Mouse (Mus musculus): ENCODE measurements at regions not wholly inside any gene's neighbourhood (a gene's known extent, or its start where the extent isn't known, plus 50 kb on each side); places are given as distances from the start of the nearest gene placed in this dataset.
A peak's percentile ranks its signal among the peaks of the same experiment; 100 is the strongest.

- Histone ChIP-seq H3K27ac (replicated peaks; ENCODE audit: low read depth, low read length) (no peak overlapping the region), H3K4me1 (ENCODE audit: control insufficient read depth, insufficient read depth, low read length) (peaks cover 10% of the 10 kb centered on the region), H3K4me3 (replicated peaks; ENCODE audit: low read length) (no peak overlapping the region), H3K27me3 (ENCODE audit: control insufficient read depth, insufficient read depth, low read length) (no peaks in the 10 kb centered on the region), H3K36me3 (ENCODE audit: control insufficient read depth, insufficient read depth, low read length) (no peaks in the 10 kb centered on the region), H3K9me3 (ENCODE audit: control insufficient read depth, low read length) (no peaks in the 10 kb centered on the region), H3K9ac (ENCODE audit: low read depth, low read length, severe bottlenecking) (no peak overlapping the region), H3K4me2 (replicated peaks; ENCODE audit: low read depth, low read length, severe bottlenecking) (no peak overlapping the region)
- no peak for ATAC-seq (ENCODE audit: low FRiP score, low read depth)
- TF ChIP-seq POLR2A (IDR thresholded peaks at IDR 0.05; ENCODE audit: borderline replicate concordance, extremely low read depth, insufficient read depth, insufficient read length): no peak
- DNase-seq (ENCODE audit: low spot score): no peak
- WGBS: 43% methylated on average over 1 of the region's 1 CpGs
These were observed 257.2 kb upstream of the Runx1 start for GRCm38 (mm10) chr16:93083142-93083541.

DNA sequence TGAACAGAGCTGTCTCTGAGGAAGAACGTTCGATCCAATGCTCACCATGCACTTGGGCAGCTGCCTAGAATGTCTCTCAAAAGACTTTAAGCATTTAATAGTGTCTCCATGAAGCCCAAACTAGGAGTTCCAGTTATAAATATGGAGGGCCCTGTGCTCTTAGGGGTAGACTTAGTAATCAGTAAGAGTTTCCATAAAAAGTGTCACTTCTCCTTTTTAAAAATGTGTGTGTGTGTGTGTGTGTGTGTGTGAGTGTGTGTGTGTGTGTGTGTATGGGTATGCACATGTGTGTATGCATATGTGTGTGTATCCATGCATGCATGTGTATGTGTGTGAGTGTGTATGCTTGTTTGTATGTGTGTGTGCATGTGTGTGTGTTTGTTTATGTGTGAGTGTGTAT lies 255.6 kb upstream of the Runx1 start:
- no peaks in the 10 kb centered on the region for H3K36me3 ChIP-seq (ENCODE audit: control insufficient read depth, insufficient read depth, low read length)
- peaks cover 10% of the 10 kb centered on the region for H3K4me1 ChIP-seq (ENCODE audit: control insufficient read depth, insufficient read depth, low read length)
- WGBS: 68% methylated on average over 2 of the region's 2 CpGs
- H3K27me3 ChIP-seq (ENCODE audit: control insufficient read depth, insufficient read depth, low read length): no peaks in the 10 kb centered on the region
- no peaks in the 10 kb centered on the region for H3K9me3 ChIP-seq (ENCODE audit: control insufficient read depth, low read length)
- DNase-seq (ENCODE audit: low spot score): no peak
- TF ChIP-seq POLR2A (IDR thresholded peaks at IDR 0.05; ENCODE audit: borderline replicate concordance, extremely low read depth, insufficient read depth, insufficient read length): no peak
- no peak overlapping the region for H3K27ac ChIP-seq (replicated peaks; ENCODE audit: low read depth, low read length)
- H3K4me3 ChIP-seq (replicated peaks; ENCODE audit: low read length): no peak overlapping the region
- H3K4me2 ChIP-seq (replicated peaks; ENCODE audit: low read depth, low read length, severe bottlenecking): no peak overlapping the region
- H3K9ac ChIP-seq (ENCODE audit: low read depth, low read length, severe bottlenecking): no peak overlapping the region
- ATAC-seq (ENCODE audit: low FRiP score, low read depth): no peak

DNA sequence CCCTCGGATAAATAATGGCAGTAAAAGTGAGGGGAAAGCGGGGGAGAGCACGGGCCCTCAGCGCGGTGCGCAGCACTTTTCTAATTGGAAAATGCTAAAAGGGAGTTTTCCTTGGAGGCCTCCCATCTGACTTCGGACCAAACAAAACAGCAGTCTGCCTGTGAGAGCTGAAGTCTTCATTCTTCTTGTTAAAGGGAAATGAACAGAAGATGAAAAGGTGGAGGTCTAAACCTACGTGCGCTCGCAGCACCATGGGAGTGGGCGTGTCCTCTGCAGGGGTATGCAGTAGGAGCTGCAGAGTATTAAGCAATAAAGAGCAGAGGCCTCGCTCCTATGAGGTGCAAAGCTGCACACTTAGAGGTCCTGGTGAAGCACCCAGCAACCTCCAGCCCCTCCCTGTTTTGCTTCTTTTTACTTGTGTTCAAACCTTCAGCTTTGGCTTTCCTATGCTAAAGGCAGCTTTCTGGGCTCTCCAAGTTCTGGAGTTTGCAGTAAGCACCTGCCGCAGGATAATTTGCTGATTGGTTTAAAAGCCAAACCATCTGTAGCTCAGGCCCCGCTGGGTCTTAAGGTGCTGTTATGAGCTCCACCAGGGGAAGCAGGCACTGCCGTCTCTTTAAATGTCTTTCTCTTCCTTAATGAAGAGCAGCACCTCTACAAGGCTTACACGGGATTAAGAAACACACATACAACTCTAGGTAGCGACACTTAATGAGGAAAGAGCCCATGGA lies 253.9 kb upstream of the Runx1 start:
- H3K36me3 ChIP-seq (ENCODE audit: control insufficient read depth, insufficient read depth, low read length): no peaks in the 10 kb centered on the region
- peak overlapping the region; percentile 16 for H3K4me3 ChIP-seq (replicated peaks; ENCODE audit: low read length)
- TF ChIP-seq POLR2A (IDR thresholded peaks at IDR 0.05; ENCODE audit: borderline replicate concordance, extremely low read depth, insufficient read depth, insufficient read length): no peak
- peak overlapping the region; percentile 37 for H3K4me2 ChIP-seq (replicated peaks; ENCODE audit: low read depth, low read length, severe bottlenecking)
- 0 out of 2 replicates have a peak overlapping the region, but pooled peaks have one; percentile 9 for H3K9ac ChIP-seq (ENCODE audit: low read depth, low read length, severe bottlenecking)
- WGBS: 13% methylated on average over 17 of the region's 17 CpGs
- peak overlapping the region; percentile 39; the same call in 1 of the 2 replicates for H3K27ac ChIP-seq (replicated peaks; ENCODE audit: low read depth, low read length)
- H3K4me1 ChIP-seq (ENCODE audit: control insufficient read depth, insufficient read depth, low read length): peaks cover 23% of the 10 kb centered on the region
- no peak for ATAC-seq (ENCODE audit: low FRiP score, low read depth)
- peak; percentile 61 for DNase-seq (ENCODE audit: low spot score)
- H3K9me3 ChIP-seq (ENCODE audit: control insufficient read depth, low read length): no peaks in the 10 kb centered on the region
- H3K27me3 ChIP-seq (ENCODE audit: control insufficient read depth, insufficient read depth, low read length): no peaks in the 10 kb centered on the region

DNA sequence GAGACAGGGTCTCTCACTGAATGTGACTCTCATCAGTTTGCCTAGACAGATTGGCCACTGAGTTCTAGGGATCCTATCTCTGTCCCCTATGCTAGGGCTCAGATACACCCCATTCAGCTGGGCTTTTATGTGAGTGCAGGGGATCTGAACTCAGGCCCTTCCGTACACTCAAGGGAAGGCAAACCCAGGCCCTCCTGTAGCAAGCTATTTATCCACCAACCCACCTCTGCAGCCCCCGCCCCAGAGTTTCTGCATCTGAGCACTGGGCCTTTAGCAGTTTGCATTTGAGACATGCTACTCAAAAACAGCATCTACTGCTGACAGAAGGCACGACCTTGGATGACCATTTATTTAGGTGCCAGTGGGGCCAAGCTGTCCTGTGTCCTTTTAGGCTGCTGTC lies 253.0 kb upstream of the Runx1 start:
- H3K4me1 ChIP-seq (ENCODE audit: control insufficient read depth, insufficient read depth, low read length): peaks cover 23% of the 10 kb centered on the region
- DNase-seq (ENCODE audit: low spot score) (no peak), ATAC-seq (ENCODE audit: low FRiP score, low read depth) (no peak)
- H3K4me3 ChIP-seq (replicated peaks; ENCODE audit: low read length): no peak overlapping the region
- H3K27ac ChIP-seq (replicated peaks; ENCODE audit: low read depth, low read length): no peak overlapping the region
- H3K9ac ChIP-seq (ENCODE audit: low read depth, low read length, severe bottlenecking): no peak overlapping the region
- no peaks in the 10 kb centered on the region for H3K27me3 ChIP-seq (ENCODE audit: control insufficient read depth, insufficient read depth, low read length)
- 72% methylated on average over 3 of the region's 3 CpGs for WGBS
- TF ChIP-seq POLR2A (IDR thresholded peaks at IDR 0.05; ENCODE audit: borderline replicate concordance, extremely low read depth, insufficient read depth, insufficient read length): no peak
- H3K9me3 ChIP-seq (ENCODE audit: control insufficient read depth, low read length): no peaks in the 10 kb centered on the region
- H3K36me3 ChIP-seq (ENCODE audit: control insufficient read depth, insufficient read depth, low read length): no peaks in the 10 kb centered on the region
- H3K4me2 ChIP-seq (replicated peaks; ENCODE audit: low read depth, low read length, severe bottlenecking): peak overlapping the region; percentile 37; the same call in 1 of the 2 replicates

DNA sequence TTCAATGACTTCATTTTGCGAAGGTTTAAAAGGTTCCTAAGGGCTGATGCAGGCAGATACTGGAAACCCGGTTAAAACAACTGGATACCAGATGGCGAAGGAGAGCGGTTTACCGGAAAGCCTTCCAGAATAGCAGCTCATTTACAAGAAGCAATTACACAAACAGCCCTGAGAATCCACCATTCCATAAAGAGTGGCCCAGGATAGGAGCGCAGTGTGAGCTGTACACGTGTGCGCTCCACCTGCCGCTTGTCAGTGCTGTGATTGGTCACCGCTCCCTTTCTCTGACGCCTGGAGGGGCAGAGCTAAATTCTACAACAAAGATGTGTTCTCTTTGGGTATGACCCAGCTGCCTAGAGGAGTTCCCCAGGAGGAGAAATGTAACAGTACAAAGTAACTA lies 249.5 kb upstream of the Runx1 start:
- DNase-seq (ENCODE audit: low spot score) (peak; percentile 38), ATAC-seq (ENCODE audit: low FRiP score, low read depth) (peak; percentile 57; the same call in 1 of the 2 replicates)
- H3K27ac ChIP-seq (replicated peaks; ENCODE audit: low read depth, low read length): no peak overlapping the region

More for the DNA sequence above, 249.5 kb upstream of the Runx1 start:
- Histone ChIP-seq H3K36me3 (ENCODE audit: control insufficient read depth, insufficient read depth, low read length) (no peaks in the 10 kb centered on the region), H3K9ac (ENCODE audit: low read depth, low read length, severe bottlenecking) (no peak overlapping the region), H3K9me3 (ENCODE audit: control insufficient read depth, low read length) (no peaks in the 10 kb centered on the region), H3K4me3 (replicated peaks; ENCODE audit: low read length) (no peak overlapping the region), H3K27me3 (ENCODE audit: control insufficient read depth, insufficient read depth, low read length) (no peaks in the 10 kb centered on the region), H3K4me1 (ENCODE audit: control insufficient read depth, insufficient read depth, low read length) (peaks cover 34% of the 10 kb centered on the region), H3K4me2 (replicated peaks; ENCODE audit: low read depth, low read length, severe bottlenecking) (no peak overlapping the region)
- TF ChIP-seq POLR2A (IDR thresholded peaks at IDR 0.05; ENCODE audit: borderline replicate concordance, extremely low read depth, insufficient read depth, insufficient read length): no peak
- 18% methylated on average over 11 of the region's 11 CpGs for WGBS
